Mouse (Mus musculus): ENCODE measurements at regions not wholly inside any gene's neighbourhood (a gene's known extent, or its start where the extent isn't known, plus 50 kb on each side); places are given as distances from the start of the nearest gene placed in this dataset.

GRCm38 (mm10) chr13:60400764-60401487 lies 200.8 kb upstream of the Dapk1 start:
- H3K79me2 ChIP-seq (ENCODE audit: control insufficient read depth, insufficient read depth) = no peaks in the 10 kb centered on the region
- no peaks in the 10 kb centered on the region for H3K27me3 ChIP-seq (ENCODE audit: control insufficient read depth, insufficient read depth, insufficient read length)
- H3K4me2 ChIP-seq (ENCODE audit: low read depth) = no peak overlapping the region
- no peaks in the 10 kb centered on the region for H3K36me3 ChIP-seq (ENCODE audit: control insufficient read depth, insufficient read depth)
- H3K4me3 ChIP-seq = no peak overlapping the region
- no peak for TF ChIP-seq MYOD1 (IDR thresholded peaks at IDR 0.05; ENCODE audit: control insufficient read depth in 1 of 3, insufficient read length in 2 of 3, low read depth in 2 of 3)
- TF ChIP-seq CEBPB (IDR thresholded peaks at IDR 0.05; ENCODE audit: insufficient read depth, poor library complexity, severe bottlenecking) = no peak
- TF ChIP-seq TCF12 (IDR thresholded peaks at IDR 0.05; ENCODE audit: insufficient read depth, poor library complexity, severe bottlenecking) = no peak
- no peak for TF ChIP-seq E2F4 (IDR thresholded peaks at IDR 0.05; ENCODE audit: insufficient read depth)
- TF ChIP-seq POLR2A (IDR thresholded peaks at IDR 0.05; ENCODE audit: insufficient read length, low read depth) = no peak
- no peak for TF ChIP-seq REST (IDR thresholded peaks at IDR 0.05; ENCODE audit: insufficient read depth, insufficient read length)
- TF ChIP-seq MAX (IDR thresholded peaks at IDR 0.05; ENCODE audit: low read depth) = no peak
- TF ChIP-seq MYOG (IDR thresholded peaks at IDR 0.05; ENCODE audit: control insufficient read depth in 1 of 3, insufficient read depth in 1 of 3, insufficient read length in 2 of 3, low read depth in 2 of 3) = no peak
- TF ChIP-seq USF1 (IDR thresholded peaks at IDR 0.05; ENCODE audit: low read depth) = no peak
- TF ChIP-seq TCF3 (IDR thresholded peaks at IDR 0.05; ENCODE audit: insufficient read length, low read depth) = no peak
- no peak for TF ChIP-seq SRF (IDR thresholded peaks at IDR 0.05; ENCODE audit: control insufficient read depth, insufficient read length, low read depth)
- TF ChIP-seq POLR2AphosphoS2 (IDR thresholded peaks at IDR 0.05; ENCODE audit: insufficient read length, low read depth) = no peak
- no peak overlapping the region for H3ac ChIP-seq (ENCODE audit: control insufficient read depth, insufficient read length)

GRCm38 (mm10) chr13:60403471-60403870 lies 198.3 kb upstream of the Dapk1 start:
- H3K36me3 ChIP-seq (ENCODE audit: control insufficient read depth, insufficient read depth) = no peaks in the 10 kb centered on the region
- no peaks in the 10 kb centered on the region for H3K79me2 ChIP-seq (ENCODE audit: control insufficient read depth, insufficient read depth)
- H3ac ChIP-seq (ENCODE audit: control insufficient read depth, insufficient read length) = no peak overlapping the region
- H3K4me2 ChIP-seq (ENCODE audit: low read depth) = no peak overlapping the region
- TF ChIP-seq REST (IDR thresholded peaks at IDR 0.05; ENCODE audit: insufficient read depth, insufficient read length) (no peak), E2F4 (IDR thresholded peaks at IDR 0.05; ENCODE audit: insufficient read depth) (no peak), SRF (IDR thresholded peaks at IDR 0.05; ENCODE audit: control insufficient read depth, insufficient read length, low read depth) (no peak), MYOG (IDR thresholded peaks at IDR 0.05; ENCODE audit: control insufficient read depth in 1 of 3, insufficient read depth in 1 of 3, insufficient read length in 2 of 3, low read depth in 2 of 3) (no peak), USF1 (IDR thresholded peaks at IDR 0.05; ENCODE audit: low read depth) (no peak), TCF3 (IDR thresholded peaks at IDR 0.05; ENCODE audit: insufficient read length, low read depth) (no peak), MAX (IDR thresholded peaks at IDR 0.05; ENCODE audit: low read depth) (no peak), TCF12 (IDR thresholded peaks at IDR 0.05; ENCODE audit: insufficient read depth, poor library complexity, severe bottlenecking) (no peak), CEBPB (IDR thresholded peaks at IDR 0.05; ENCODE audit: insufficient read depth, poor library complexity, severe bottlenecking) (no peak), MYOD1 (IDR thresholded peaks at IDR 0.05; ENCODE audit: control insufficient read depth in 1 of 3, insufficient read length in 2 of 3, low read depth in 2 of 3) (no peak), POLR2A (IDR thresholded peaks at IDR 0.05; ENCODE audit: insufficient read length, low read depth) (no peak), POLR2AphosphoS2 (IDR thresholded peaks at IDR 0.05; ENCODE audit: insufficient read length, low read depth) (no peak)
- no peaks in the 10 kb centered on the region for H3K27me3 ChIP-seq (ENCODE audit: control insufficient read depth, insufficient read depth, insufficient read length)
- H3K4me3 ChIP-seq = no peak overlapping the region

- Histone ChIP-seq H3ac (ENCODE audit: control insufficient read depth, insufficient read length) (no peak overlapping the region), H3K36me3 (ENCODE audit: control insufficient read depth, insufficient read depth) (no peaks in the 10 kb centered on the region), H3K4me3 (no peak overlapping the region), H3K79me2 (ENCODE audit: control insufficient read depth, insufficient read depth) (no peaks in the 10 kb centered on the region), H3K4me2 (ENCODE audit: low read depth) (no peak overlapping the region), H3K27me3 (ENCODE audit: control insufficient read depth, insufficient read depth, insufficient read length) (no peaks in the 10 kb centered on the region)
- no peak for TF ChIP-seq MYOD1 (IDR thresholded peaks at IDR 0.05; ENCODE audit: control insufficient read depth in 1 of 3, insufficient read length in 2 of 3, low read depth in 2 of 3)
- TF ChIP-seq USF1 (IDR thresholded peaks at IDR 0.05; ENCODE audit: low read depth) = no peak
- no peak for TF ChIP-seq TCF12 (IDR thresholded peaks at IDR 0.05; ENCODE audit: insufficient read depth, poor library complexity, severe bottlenecking)
- no peak for TF ChIP-seq MAX (IDR thresholded peaks at IDR 0.05; ENCODE audit: low read depth)
- TF ChIP-seq MYOG (IDR thresholded peaks at IDR 0.05; ENCODE audit: control insufficient read depth in 1 of 3, insufficient read depth in 1 of 3, insufficient read length in 2 of 3, low read depth in 2 of 3) = no peak
- TF ChIP-seq REST (IDR thresholded peaks at IDR 0.05; ENCODE audit: insufficient read depth, insufficient read length) = no peak
- TF ChIP-seq CEBPB (IDR thresholded peaks at IDR 0.05; ENCODE audit: insufficient read depth, poor library complexity, severe bottlenecking) = no peak
- TF ChIP-seq POLR2AphosphoS2 (IDR thresholded peaks at IDR 0.05; ENCODE audit: insufficient read length, low read depth) = no peak
- TF ChIP-seq POLR2A (IDR thresholded peaks at IDR 0.05; ENCODE audit: insufficient read length, low read depth) = no peak
- no peak for TF ChIP-seq SRF (IDR thresholded peaks at IDR 0.05; ENCODE audit: control insufficient read depth, insufficient read length, low read depth)
- TF ChIP-seq TCF3 (IDR thresholded peaks at IDR 0.05; ENCODE audit: insufficient read length, low read depth) = no peak
- no peak for TF ChIP-seq E2F4 (IDR thresholded peaks at IDR 0.05; ENCODE audit: insufficient read depth)
These were observed 194.4 kb upstream of the Dapk1 start for GRCm38 (mm10) chr13:60407344-60407743.

GRCm38 (mm10) chr13:60409706-60410502 lies 191.8 kb upstream of the Dapk1 start:
- H3K79me2 ChIP-seq (ENCODE audit: control insufficient read depth, insufficient read depth) = no peaks in the 10 kb centered on the region
- no peaks in the 10 kb centered on the region for H3K36me3 ChIP-seq (ENCODE audit: control insufficient read depth, insufficient read depth)
- no peak overlapping the region for H3ac ChIP-seq (ENCODE audit: control insufficient read depth, insufficient read length)
- H3K4me2 ChIP-seq (ENCODE audit: low read depth) = peak overlapping the region; percentile 53
- TF ChIP-seq E2F4 (IDR thresholded peaks at IDR 0.05; ENCODE audit: insufficient read depth) = no peak
- peak in 2 of 3 experiments; percentile 62 to 71 for TF ChIP-seq MYOD1 (IDR thresholded peaks at IDR 0.05; ENCODE audit: control insufficient read depth in 1 of 3, insufficient read length in 2 of 3, low read depth in 2 of 3)
- peak; percentile 34 for TF ChIP-seq TCF3 (IDR thresholded peaks at IDR 0.05; ENCODE audit: insufficient read length, low read depth)
- no peak for TF ChIP-seq POLR2AphosphoS2 (IDR thresholded peaks at IDR 0.05; ENCODE audit: insufficient read length, low read depth)
- no peak for TF ChIP-seq USF1 (IDR thresholded peaks at IDR 0.05; ENCODE audit: low read depth)
- no peak for TF ChIP-seq MAX (IDR thresholded peaks at IDR 0.05; ENCODE audit: low read depth)
- TF ChIP-seq TCF12 (IDR thresholded peaks at IDR 0.05; ENCODE audit: insufficient read depth, poor library complexity, severe bottlenecking) = peak; percentile 81
- TF ChIP-seq POLR2A (IDR thresholded peaks at IDR 0.05; ENCODE audit: insufficient read length, low read depth) = no peak
- TF ChIP-seq REST (IDR thresholded peaks at IDR 0.05; ENCODE audit: insufficient read depth, insufficient read length) = no peak
- TF ChIP-seq MYOG (IDR thresholded peaks at IDR 0.05; ENCODE audit: control insufficient read depth in 1 of 3, insufficient read depth in 1 of 3, insufficient read length in 2 of 3, low read depth in 2 of 3) = peak in 1 of 3 experiments; percentile 67
- TF ChIP-seq SRF (IDR thresholded peaks at IDR 0.05; ENCODE audit: control insufficient read depth, insufficient read length, low read depth) = no peak
- peak; percentile 59 for TF ChIP-seq CEBPB (IDR thresholded peaks at IDR 0.05; ENCODE audit: insufficient read depth, poor library complexity, severe bottlenecking)
- no peaks in the 10 kb centered on the region for H3K27me3 ChIP-seq (ENCODE audit: control insufficient read depth, insufficient read depth, insufficient read length)
- H3K4me3 ChIP-seq = no peak overlapping the region

All from myocyte (in vitro differentiated cells).